Mouse (Mus musculus): ENCODE results near the gene Cacna1c.

Gene Cacna1c

GRCm38 (mm10) chr6:119095081-119095480 is 101.1 kb downstream of the Cacna1c start:
- DNase-seq (ENCODE audit: low spot score): no peak

- DNase-seq (ENCODE audit: low spot score): no peak
These were observed 107.0 kb downstream of the Cacna1c start for GRCm38 (mm10) chr6:119089173-119089572.

GRCm38 (mm10) chr6:119088381-119088780 is 107.8 kb downstream of the Cacna1c start:
- DNase-seq (ENCODE audit: low spot score): no peak

GRCm38 (mm10) chr6:119087919-119088318 is 108.3 kb downstream of the Cacna1c start:
- DNase-seq (ENCODE audit: low spot score): no peak

GRCm38 (mm10) chr6:119085789-119086188 is 110.4 kb downstream of the Cacna1c start:
- no peak for DNase-seq (ENCODE audit: low spot score)

GRCm38 (mm10) chr6:119084532-119084931 is 111.7 kb downstream of the Cacna1c start:
- no peak for DNase-seq (ENCODE audit: low spot score)

- DNase-seq (ENCODE audit: low spot score): no peak
These were observed 112.7 kb downstream of the Cacna1c start for GRCm38 (mm10) chr6:119083559-119083958.

- DNase-seq (ENCODE audit: low spot score): no peak
These were observed 113.6 kb downstream of the Cacna1c start for GRCm38 (mm10) chr6:119082662-119083061.

GRCm38 (mm10) chr6:119081650-119082049 is 114.6 kb downstream of the Cacna1c start:
- DNase-seq (ENCODE audit: low spot score): no peak

GRCm38 (mm10) chr6:119079626-119080025 is 116.6 kb downstream of the Cacna1c start:
- DNase-seq (ENCODE audit: low spot score): no peak

GRCm38 (mm10) chr6:119078912-119079311 is 117.3 kb downstream of the Cacna1c start:
- no peak for DNase-seq (ENCODE audit: low spot score)

- DNase-seq (ENCODE audit: low spot score): no peak
These were observed 119.0 kb downstream of the Cacna1c start for GRCm38 (mm10) chr6:119077231-119077630.

GRCm38 (mm10) chr6:119073419-119074071 is 122.7 kb downstream of the Cacna1c start:
- no peak for DNase-seq (ENCODE audit: low spot score)

GRCm38 (mm10) chr6:119072772-119073171 is 123.4 kb downstream of the Cacna1c start:
- DNase-seq (ENCODE audit: low spot score): no peak

- no peak for DNase-seq (ENCODE audit: low spot score)
These were observed 125.4 kb downstream of the Cacna1c start for GRCm38 (mm10) chr6:119070771-119071170.

GRCm38 (mm10) chr6:119070351-119070750 is 125.9 kb downstream of the Cacna1c start:
- no peak for DNase-seq (ENCODE audit: low spot score)

- DNase-seq (ENCODE audit: low spot score): no peak
These were observed 127.1 kb downstream of the Cacna1c start for GRCm38 (mm10) chr6:119069145-119069544.

GRCm38 (mm10) chr6:119068650-119069049 is 127.6 kb downstream of the Cacna1c start:
- no peak for DNase-seq (ENCODE audit: low spot score)

GRCm38 (mm10) chr6:119064961-119065360 is 131.3 kb downstream of the Cacna1c start:
- DNase-seq (ENCODE audit: low spot score): no peak

- no peak for DNase-seq (ENCODE audit: low spot score)
These were observed 131.8 kb downstream of the Cacna1c start for GRCm38 (mm10) chr6:119064430-119064829.

GRCm38 (mm10) chr6:119062695-119063094 is 133.5 kb downstream of the Cacna1c start:
- DNase-seq (ENCODE audit: low spot score): no peak

GRCm38 (mm10) chr6:119058896-119059295 is 137.3 kb downstream of the Cacna1c start:
- DNase-seq (ENCODE audit: low spot score): no peak

GRCm38 (mm10) chr6:119058461-119058860 is 137.8 kb downstream of the Cacna1c start:
- DNase-seq (ENCODE audit: low spot score): no peak

- no peak for DNase-seq (ENCODE audit: low spot score)
These were observed 139.1 kb downstream of the Cacna1c start for GRCm38 (mm10) chr6:119057076-119057479.

Measured in retina, embryonic 14.5 days (tissue).